Mouse (Mus musculus): ENCODE measurements around the gene Mettl7a1.
"Not testable (repeated sequence)": the region's sequence is repeated elsewhere in the genome, so short reads cannot be mapped to it uniquely, and the experiment has no call there.

The Mettl7a1 gene

DNA sequence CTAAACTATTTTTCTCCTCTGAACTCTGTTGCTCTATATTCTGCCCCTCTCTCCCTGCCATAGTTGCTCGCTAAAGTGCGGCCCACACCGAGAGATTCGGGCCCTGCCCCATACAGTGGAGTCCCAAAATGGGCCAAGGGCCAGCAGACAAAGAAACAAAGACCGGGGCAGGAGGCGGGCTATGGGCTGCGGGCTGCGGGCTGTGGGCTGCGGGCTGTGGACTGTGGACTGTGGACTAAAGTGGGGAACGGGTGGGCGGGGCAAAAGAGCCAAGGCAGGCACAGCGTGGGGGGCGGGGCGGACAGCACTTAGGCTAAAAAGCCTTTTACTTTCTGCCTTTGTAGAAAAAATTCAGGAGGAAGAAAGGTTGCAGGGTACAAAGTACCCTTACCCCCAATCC lies 42.8 kb downstream of the Mettl7a1 start:
- no peak for DNase-seq

DNA sequence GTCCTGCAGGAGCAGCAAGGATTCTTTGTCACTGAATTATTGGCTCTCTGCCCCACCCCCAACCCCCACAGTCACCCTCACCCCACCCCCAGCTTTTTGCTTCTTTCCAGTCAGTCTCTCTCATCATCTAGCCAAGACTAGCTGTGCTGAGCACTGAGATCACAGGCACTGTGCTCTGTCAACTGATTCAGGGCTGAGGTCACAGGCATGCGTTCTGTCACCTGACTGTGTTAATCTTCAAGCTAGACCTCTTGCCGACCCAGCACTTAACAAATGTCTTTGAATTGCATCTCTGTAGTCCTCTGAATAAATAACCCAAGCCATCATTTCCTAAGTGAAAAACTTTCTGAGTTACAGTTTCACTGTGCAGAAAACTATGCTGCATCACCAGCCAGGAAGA lies 45.6 kb downstream of the Mettl7a1 start:
- no peak for DNase-seq

DNA sequence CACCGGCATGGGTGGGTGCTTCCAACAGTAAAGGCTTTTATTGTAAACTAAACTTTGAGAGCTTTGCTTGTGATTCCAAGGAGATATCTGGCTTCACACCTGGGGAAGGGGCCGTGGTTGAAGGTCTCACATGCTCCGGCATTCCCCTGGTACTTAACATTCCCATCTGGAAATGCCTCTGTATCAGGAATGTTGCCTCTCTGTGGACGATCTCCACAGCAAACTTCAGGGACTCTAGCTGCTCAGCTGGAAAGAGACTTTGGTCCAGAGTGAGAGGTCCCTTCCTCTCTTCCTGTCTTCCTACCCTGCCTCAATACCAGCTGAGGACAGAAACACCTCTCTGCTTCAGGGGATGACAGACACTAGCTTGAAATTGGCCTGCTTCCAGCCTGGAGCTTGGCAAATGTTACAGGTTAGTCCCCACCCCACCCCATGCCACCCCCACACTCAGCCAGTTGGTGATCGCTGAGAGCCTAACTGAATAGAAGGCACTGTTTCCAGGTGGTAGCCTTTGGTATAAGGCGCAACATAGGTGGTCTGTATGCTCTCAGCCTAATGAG lies 47.6 kb downstream of the Mettl7a1 start:
- no peak for DNase-seq

DNA sequence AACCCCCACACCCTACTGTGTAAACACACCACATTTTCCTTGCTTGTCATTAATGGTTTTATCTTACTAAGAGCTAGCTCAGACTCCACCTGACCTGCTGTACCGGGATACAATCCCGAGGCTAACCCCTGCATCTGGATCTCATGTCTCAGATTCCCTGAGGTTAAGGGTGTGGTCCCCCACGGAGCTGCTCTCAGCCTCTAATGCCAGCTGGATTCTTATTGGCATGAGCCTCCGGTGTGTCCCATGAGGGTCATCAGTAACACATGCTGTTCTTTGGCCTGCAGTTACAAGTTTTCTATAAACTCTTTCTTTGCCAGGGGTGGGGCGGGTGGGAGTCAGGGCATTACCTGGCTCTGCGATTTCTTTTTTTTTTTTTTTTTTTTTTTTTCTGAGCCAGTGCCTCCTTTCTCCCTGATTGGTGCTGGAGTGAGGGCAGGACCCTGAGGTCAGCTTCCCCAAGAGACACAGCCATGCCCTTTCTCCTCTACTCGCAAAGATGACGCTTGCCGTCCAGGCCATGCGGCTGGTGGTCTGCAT lies 48.8 kb downstream of the Mettl7a1 start, which contains the start of the genes Methig1 and Mettl7a2:
Methig1 (plus strand) TSS at position 439 of the 540 bp plus-strand sequence.
Mettl7a2 (plus strand) TSS at position 490 of the 540 bp plus-strand sequence.
- no peak for DNase-seq

DNA sequence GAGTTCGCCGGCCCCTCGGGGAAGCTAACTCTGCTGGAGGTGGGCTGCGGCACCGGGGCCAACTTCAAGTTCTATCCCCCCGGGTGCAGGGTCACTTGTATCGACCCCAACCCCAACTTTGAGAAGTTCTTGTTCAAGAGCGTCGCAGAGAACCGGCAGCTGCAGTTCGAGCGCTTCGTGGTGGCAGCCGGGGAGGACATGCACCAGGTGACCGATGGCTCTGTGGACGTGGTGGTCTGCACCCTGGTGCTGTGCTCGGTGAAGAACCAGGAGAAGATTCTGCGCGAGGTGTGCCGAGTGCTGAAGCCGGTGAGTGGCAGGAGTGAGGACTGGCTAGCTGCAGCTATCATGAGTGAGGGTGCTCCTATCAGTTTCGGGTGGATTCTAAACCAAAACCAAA lies 49.5 kb downstream of the Mettl7a1 start:
- DNase-seq = not testable (repeated sequence)

DNA sequence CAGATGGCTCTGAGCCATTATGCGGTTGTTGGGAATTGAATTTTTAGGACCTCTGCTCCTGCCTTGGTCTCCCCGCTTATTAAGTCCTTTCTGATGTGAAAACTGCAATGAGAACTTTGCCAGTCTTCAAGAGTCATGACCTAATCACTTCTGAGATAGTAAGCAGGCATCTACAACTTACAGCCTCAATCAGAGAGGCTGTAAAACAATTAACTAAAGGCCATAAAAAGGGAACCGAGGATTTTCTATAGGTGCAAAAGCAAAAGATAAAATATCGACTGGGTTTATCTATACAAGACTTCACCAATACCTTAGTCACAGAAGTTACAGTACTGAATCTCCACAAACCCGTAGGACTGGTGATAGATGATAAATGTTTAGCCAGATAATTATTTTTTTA lies 51.9 kb downstream of the Mettl7a1 start:
- DNase-seq = no peak

DNA sequence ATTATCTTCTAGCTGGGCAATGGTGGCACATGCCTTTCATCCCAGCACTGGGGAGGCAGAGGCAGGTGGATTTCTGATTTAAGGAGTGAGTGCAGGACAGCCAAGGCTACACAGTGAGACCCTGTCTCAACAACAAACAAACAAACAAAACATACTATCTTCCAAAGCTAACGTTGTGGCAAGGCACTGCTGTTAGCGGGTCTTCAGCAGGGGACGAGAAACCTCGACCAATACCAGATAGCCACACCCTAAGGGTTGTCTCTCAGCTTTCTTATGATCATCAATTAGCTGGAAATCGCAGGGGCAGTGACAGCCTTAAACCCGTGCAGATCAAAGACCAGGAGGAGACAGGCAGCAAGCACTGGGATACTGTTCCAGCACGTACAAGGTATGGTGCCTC lies 60.3 kb downstream of the Mettl7a1 start, which contains the start of gene Higd1c:
Higd1c (plus strand) TSS at position 301 of the 400 bp plus-strand sequence.
- DNase-seq = no peak

DNA sequence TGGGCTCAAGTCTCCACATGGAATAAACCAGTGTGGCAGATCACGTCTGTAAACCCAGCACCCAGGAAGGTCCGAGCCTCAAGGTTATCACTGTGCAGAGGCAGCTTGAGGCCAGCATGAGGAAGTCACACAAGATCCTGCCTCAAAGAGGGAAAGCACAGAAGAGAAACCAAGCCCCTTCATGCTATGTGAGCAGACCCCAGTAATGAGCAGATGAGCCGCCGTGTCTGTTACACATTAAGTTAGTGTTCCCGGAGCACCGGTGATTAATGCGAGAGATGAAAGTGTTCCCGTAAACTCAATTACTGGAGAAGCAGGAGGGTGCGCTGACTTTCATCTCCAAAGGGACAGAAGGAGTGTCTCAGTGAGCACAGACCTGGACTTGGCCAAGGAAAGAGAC lies 62.0 kb downstream of the Mettl7a1 start:
- not testable (repeated sequence) for DNase-seq

DNA sequence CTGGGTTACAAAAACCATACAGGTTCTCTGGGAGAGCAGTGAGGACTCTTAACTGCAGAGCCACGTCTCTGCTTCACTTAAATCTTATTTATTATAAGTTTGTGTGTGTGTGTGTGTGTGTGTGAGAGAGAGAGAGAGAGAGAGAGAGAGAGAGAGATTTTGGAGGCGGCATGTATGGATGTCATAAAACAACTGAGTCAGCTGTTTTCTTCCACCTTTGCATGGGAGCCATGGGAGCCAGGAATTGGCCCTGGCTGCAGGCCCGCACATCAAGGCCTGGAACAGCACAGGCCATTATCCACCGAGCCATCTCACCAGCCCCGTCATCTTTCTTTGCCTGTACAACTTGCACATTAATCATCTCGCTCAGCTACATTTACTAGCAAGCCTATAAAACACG lies 63.2 kb downstream of the Mettl7a1 start:
- no peak for DNase-seq

DNA sequence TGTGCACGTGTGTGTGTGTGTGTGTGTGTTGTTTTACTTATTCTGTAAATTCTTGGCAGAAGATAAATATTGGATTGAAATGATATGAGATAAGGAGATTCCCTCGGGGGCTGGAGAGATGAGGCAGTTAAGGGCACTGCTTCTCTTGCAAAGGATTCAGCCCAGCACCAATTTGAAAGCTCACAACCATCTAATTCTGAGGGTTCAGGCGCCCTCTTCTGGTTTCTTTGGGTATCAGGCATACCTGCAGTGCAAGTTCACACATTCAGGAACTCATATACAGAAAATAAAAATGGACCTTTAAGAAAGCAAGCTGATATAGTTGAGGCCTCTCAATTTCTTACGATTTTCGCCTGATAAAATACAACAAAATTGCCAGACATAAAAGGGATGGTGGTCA lies 71.1 kb downstream of the Mettl7a1 start:
- peak; percentile 52 to 56 for DNase-seq

DNA sequence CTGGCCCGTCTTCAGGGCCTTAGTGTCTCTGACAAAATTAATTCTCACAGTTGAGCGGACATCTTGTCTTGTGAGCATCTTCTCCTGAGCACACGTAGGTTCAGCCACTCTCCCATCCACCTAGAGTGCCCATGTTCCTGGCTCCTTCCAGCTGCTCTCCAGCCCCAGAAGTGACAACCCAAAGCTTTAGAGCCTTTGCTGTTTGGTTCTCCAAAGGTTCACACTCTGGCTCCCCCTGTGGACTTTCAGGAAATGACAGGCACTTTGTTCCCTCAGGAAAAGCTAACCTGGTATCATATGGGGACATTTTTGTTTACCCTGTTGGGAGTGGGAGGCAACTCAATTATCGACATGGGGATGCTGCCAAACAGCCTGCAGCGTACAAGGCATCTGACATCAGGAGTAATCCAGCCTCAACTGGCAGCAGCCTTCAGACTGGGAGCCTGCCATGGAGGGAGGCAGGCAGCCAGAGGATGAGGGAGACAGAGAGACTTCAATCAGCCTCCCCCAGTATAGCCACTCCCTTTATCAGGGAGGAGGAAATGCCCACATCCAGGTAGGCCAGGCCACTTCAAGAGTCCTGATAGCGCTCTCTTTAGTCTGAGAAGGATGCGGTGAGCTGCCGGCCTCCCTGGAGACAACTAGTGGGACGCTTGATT lies 74.0 kb downstream of the Mettl7a1 start:
- not testable (repeated sequence) for DNase-seq
